Mouse (Mus musculus) neutrophil, adult 83 days (primary cell): ENCODE measurements around the gene Spata45. TPM values are rescaled to one million over a fixed set of nuclear protein-coding genes. Genes with fewer than 3 reads are reported as not detected.

ENCODE experiments used
- total RNA-seq, 2 experiments: library from RNA; stranded (reverse); gene quantifications; one replicate each; pipeline ENCODE4 v1.2.4; 2023

Spata45 gene
- total RNA-seq, result not detected

GRCm38 (mm10) chr1:191036554-191037334 lies at the start of gene Spata45:
Gene Spata45 (plus strand): TSS chr1:191036639.

GRCm38 (mm10) chr1:191026021-191026713 lies 10.3 kb upstream of the Spata45 start, which contains the start of gene Flvcr1:
Gene Flvcr1 (minus strand): TSS chr1:191026158.

GRCm38 (mm10) chr1:191062781-191063485 lies 26.5 kb downstream of the Spata45 start, which contains the start of the genes Tatdn3 and Nsl1:
Gene Tatdn3 (minus strand): TSS chr1:191062932.
Gene Nsl1 (plus strand): TSS chr1:191063012.

Other genes starting within 250 kb of the Spata45 start
- 10 to 100 TPM; 46.8 to 47.6 TPM for gene Rps6kc1, start 124.9 kb upstream of the Spata45 start, total RNA-seq
- 10 to 100 TPM; 28.9 to 32.0 TPM for gene Angel2, start 111.5 kb upstream of the Spata45 start, total RNA-seq
- not detected for gene Vash2, start 57.3 kb upstream of the Spata45 start, total RNA-seq
- 10 to 100 TPM; 39.6 to 45.0 TPM for gene Flvcr1, start 10.5 kb upstream of the Spata45 start, total RNA-seq
- gene Tatdn3, start 26.3 kb downstream of the Spata45 start, total RNA-seq, result 10 to 100 TPM in 1 of 2 experiments, 1 to 10 TPM in 1; 9.8 to 11.4 TPM
- 10 to 100 TPM; 11.8 to 14.5 TPM for gene Nsl1, start 26.4 kb downstream of the Spata45 start, total RNA-seq
- 1 to 10 TPM; 2.4 to 4.7 TPM for gene Batf3, start 61.2 kb downstream of the Spata45 start, total RNA-seq
- 10 to 100 TPM; 19.5 to 33.2 TPM for gene Fam71a, start 128.2 kb downstream of the Spata45 start, total RNA-seq
- gene Atf3, start 181.4 kb downstream of the Spata45 start, total RNA-seq, result 100 to 1,000 TPM; 294 to 313 TPM